Mouse (Mus musculus) heart, embryonic 14.5 days (tissue): ENCODE measurements around the gene Atxn1l. TPM values are rescaled to one million over a fixed set of nuclear protein-coding genes. Genes with fewer than 3 reads are reported as not detected.

Experiments used
- ATAC-seq: fragments of 200-750 bp; cut with Nextera tagmentation; 2 replicates; pipeline ENCODE4 v1.8.0; 2017; ENCODE audit warnings: low read depth, moderate TSS enrichment; ENCODE audit not compliant: insufficient number of reproducible peaks, insufficient read depth, low FRiP score
- H3K27ac ChIP-seq, 2 experiments: fragments of 200-500 bp in 1 of 2; fragments of 300-500 bp in 1 of 2; sonication (generic) in 1 of 2; replicated peaks in 1 of 2; 2 replicates each; pipeline ENCODE4 v1.5.1; 2012 to 2014; ENCODE audit warnings: low read depth in 2 of 2, low read length in 2 of 2, control low read depth in 1 of 2, mild to moderate bottlenecking in 1 of 2, mixed read lengths in 1 of 2; ENCODE audit not compliant: control insufficient read depth in 1 of 2, insufficient read depth in 1 of 2
- H3K27me3 ChIP-seq: fragments of 300-500 bp; sonication (generic); 2 replicates; pipeline ENCODE4 v1.6.1; 2014; ENCODE audit warnings: mild to moderate bottlenecking, low read length, control low read depth; ENCODE audit not compliant: control insufficient read depth, insufficient read depth
- H3K36me3 ChIP-seq: fragments of 300-500 bp; sonication (generic); 2 replicates; pipeline ENCODE4 v1.6.1; 2014; ENCODE audit warnings: mild to moderate bottlenecking, control low read depth, low read length, mixed read lengths; ENCODE audit not compliant: control insufficient read depth, insufficient read depth
- H3K4me1 ChIP-seq, 2 experiments: fragments of 200-500 bp in 1 of 2; fragments of 300-500 bp in 1 of 2; sonication (generic) in 1 of 2; 2 replicates each; pipeline ENCODE4 v1.6.1; 2012 to 2014; ENCODE audit warnings: low read length in 2 of 2, control low read depth in 1 of 2, mixed read lengths in 1 of 2; ENCODE audit not compliant: control insufficient read depth in 2 of 2, insufficient read depth in 2 of 2
- H3K4me2 ChIP-seq: fragments of 300-500 bp; sonication (generic); 2 replicates; pipeline ENCODE4 v1.6.1; 2014; ENCODE audit warnings: mild to moderate bottlenecking, low read length
- H3K4me3 ChIP-seq, 2 experiments: fragments of 200-500 bp in 1 of 2; fragments of 300-500 bp in 1 of 2; sonication (generic) in 1 of 2; 2 replicates each; pipeline ENCODE4 v1.5.1; 2012 to 2014; ENCODE audit warnings: low read length in 2 of 2, mild to moderate bottlenecking in 2 of 2, control low read depth in 1 of 2, low read depth in 1 of 2, moderate library complexity in 1 of 2; ENCODE audit not compliant: control insufficient read depth in 1 of 2, insufficient read depth in 1 of 2
- H3K9ac ChIP-seq: fragments of 300-500 bp; sonication (generic); 2 replicates; pipeline ENCODE4 v1.6.1; 2014; ENCODE audit warnings: mild to moderate bottlenecking, low read length
- H3K9me3 ChIP-seq: fragments of 300-500 bp; sonication (generic); 2 replicates; pipeline ENCODE4 v1.6.1; 2016; ENCODE audit warnings: low read length, control low read depth; ENCODE audit not compliant: control insufficient read depth
- WGBS: fragments of 180-500 bp; shearing (Covaris S2); extraction: QIAGEN DNeasy Blood & Tissue Kit; methylation state at CpG from one replicate; pipeline ENCODE4 v1.1.7; 2014; 5-methylcytosine and 5-hydroxymethylcytosine counted together
- polyA plus RNA-seq: library from polyadenylated mRNA; unstranded; fragments of >200 nt; fragmentation: Nextera tagmentation; extraction: Ambion mirVana; gene quantifications from 2 replicates; pipeline ENCODE4 v1.2.1, GENCODE M21; 2014

Gene Atxn1l
- polyA plus RNA-seq, 1 experiment from 2014 or later = 4.7 TPM

DNA sequence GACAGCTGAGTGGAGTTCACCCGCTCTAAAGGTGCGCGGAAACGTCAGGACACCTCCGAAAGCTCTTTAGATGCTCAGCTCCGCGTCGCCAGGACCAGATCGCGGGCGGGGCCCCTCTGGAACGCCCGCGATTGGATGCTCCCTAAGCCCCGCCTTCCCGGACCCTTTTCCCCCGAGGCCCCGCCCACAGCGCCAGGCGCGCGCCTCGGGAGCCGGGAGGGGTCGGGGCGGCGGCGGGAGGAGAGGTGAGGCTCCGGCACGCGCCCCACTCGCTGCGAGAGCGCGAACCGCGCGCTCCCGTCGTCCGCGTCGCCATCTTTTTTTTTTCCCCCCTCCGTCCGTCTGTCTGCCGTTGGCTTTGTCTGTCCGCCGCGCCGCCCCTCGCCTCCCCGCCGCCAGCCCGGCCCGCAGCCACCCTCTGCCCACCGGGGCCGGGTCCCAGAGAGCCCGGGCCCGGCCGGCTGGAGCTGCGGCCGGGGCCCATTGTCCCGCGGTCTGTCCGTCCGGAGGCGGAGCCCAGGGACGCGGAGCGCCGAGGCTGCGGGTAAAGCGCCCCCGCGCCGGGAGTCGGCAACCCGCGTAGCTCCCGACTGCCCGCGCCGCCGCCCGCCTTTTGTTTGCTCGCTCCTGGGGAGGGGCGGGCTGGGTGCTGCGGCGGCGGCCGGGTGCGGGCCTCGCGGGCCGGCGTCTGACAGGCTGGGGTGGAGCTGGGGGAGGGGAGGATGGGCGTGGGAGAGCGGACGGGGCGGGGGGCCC, 32.0 kb downstream of the Atxn1l start, which contains the start of gene Zfp821:
Gene Zfp821, plus strand, starts transcription at position 227 of the 756 bp plus-strand sequence.
- ATAC-seq = peak; percentile 93
- WGBS = 0% methylated on average over 88 of the region's 100 CpGs

DNA sequence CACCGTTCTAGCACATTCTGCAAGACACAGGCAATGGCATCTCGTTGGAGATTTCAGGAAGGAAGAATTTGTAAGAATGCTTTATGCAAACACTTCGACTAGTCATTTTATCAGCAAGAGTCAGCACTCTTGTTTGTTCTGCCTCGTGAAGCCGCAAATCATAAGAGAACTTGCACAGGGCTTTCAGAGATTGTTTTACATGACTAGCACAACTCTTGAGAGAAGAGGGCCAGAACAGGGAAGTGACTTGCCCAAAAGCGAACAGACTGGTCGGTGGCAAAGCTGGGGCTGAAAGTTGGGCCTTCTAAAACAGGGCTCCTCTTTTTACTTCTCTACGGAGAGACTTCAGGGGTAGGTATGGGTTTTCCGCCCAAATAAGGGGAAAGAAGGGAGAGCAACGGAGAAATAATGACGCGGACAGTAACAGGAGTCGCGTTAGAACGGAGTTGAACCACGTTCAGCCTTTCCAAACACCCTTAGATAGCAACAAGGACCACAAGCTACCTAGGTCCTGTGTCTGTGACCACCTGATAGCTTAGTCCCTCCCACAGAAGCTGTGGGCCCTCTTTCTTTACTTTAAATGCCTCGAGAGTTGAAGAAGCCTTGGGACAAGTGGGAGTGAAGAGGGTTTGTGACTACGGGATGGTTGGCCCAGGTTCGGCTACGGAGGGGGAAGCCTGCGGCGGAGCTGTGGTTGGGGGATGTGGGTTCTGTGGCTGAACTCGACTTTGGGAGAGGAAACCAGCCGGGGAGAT, 32.8 kb downstream of the Atxn1l start:
- 6% methylated on average over 24 of the region's 24 CpGs for WGBS
- H3K27ac ChIP-seq = no peak overlapping the region

More for the DNA sequence above, 32.0 kb downstream of the Atxn1l start, which contains the start of gene Zfp821:
- Histone ChIP-seq H3K27me3 (no peaks in the 10 kb centered on the region), H3K4me2 (peak within 1 kb of the TSS; percentile 93), H3K4me1 (peaks cover 11 to 22% of the 10 kb centered on the region in 2 experiments), H3K4me3 (peak within 1 kb of the TSS; percentile 87 to 97), H3K9me3 (no peaks in the 10 kb centered on the region), H3K27ac (peak within 1 kb of the TSS; percentile 81 to 96), H3K9ac (peak within 1 kb of the TSS; percentile 100), H3K36me3 (peaks cover 30% of the 10 kb centered on the region)

DNA sequence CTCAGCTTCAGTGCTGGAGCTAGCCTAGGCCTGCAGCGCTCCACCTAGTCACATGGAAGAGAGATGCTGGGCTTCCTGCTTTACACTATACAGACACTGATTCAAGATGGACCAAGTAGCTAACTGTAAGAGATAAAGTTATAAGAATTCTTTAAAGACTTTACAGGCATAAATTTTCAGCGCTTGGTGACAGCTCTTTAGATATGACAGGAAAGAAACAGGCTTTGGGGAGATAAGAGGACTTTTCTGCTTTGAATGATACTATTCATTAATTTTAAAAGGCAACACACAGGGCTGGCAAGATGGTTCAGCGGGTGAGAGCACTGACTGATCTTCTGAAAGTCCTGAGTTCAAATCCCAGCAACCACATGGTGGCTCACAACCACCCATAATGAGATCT, 39.1 kb downstream of the Atxn1l start:
- 68% methylated on average over 3 of the region's 3 CpGs for WGBS
- no peak for ATAC-seq
- H3K4me1 ChIP-seq = peaks cover 3 to 6% of the 10 kb centered on the region in 2 experiments; a peak in 2 of 4 replicates
- H3K4me2 ChIP-seq = no peak overlapping the region
- no peaks in the 10 kb centered on the region for H3K9me3 ChIP-seq
- H3K27ac ChIP-seq = no peak overlapping the region
- no peak overlapping the region for H3K4me3 ChIP-seq
- no peaks in the 10 kb centered on the region for H3K36me3 ChIP-seq
- no peaks in the 10 kb centered on the region for H3K27me3 ChIP-seq
- H3K9ac ChIP-seq = no peak overlapping the region

More for the DNA sequence above, 32.8 kb downstream of the Atxn1l start:
- H3K4me3 ChIP-seq = peak overlapping the region; percentile 87 to 97
- H3K9me3 ChIP-seq = no peaks in the 10 kb centered on the region
- H3K4me1 ChIP-seq = peaks cover 11 to 22% of the 10 kb centered on the region in 2 experiments
- ATAC-seq = no peak
- peak overlapping the region; percentile 58 for H3K9ac ChIP-seq
- peaks cover 23% of the 10 kb centered on the region for H3K36me3 ChIP-seq
- H3K4me2 ChIP-seq = peak overlapping the region; percentile 93
- no peaks in the 10 kb centered on the region for H3K27me3 ChIP-seq

GRCm38 (mm10) chr8:109697754-109698153, 39.8 kb downstream of the Atxn1l start:
- ATAC-seq = no peak
- Histone ChIP-seq H3K9ac (no peak overlapping the region), H3K36me3 (no peaks in the 10 kb centered on the region), H3K9me3 (no peaks in the 10 kb centered on the region), H3K27ac (no peak overlapping the region), H3K4me1 (peaks cover 3 to 6% of the 10 kb centered on the region in 2 experiments; a peak in 2 of 4 replicates), H3K27me3 (no peaks in the 10 kb centered on the region), H3K4me2 (no peak overlapping the region), H3K4me3 (no peak overlapping the region)
- 75% methylated on average over 1 of the region's 1 CpGs for WGBS

- Histone ChIP-seq H3K27ac (0 out of 4 replicates have a peak overlapping the region, but pooled peaks of 1 of the 2 experiments have one; percentile 58), H3K9me3 (no peaks in the 10 kb centered on the region), H3K27me3 (no peaks in the 10 kb centered on the region), H3K4me2 (peak overlapping the region; percentile 79), H3K4me1 (peaks cover 7 to 19% of the 10 kb centered on the region in 2 experiments), H3K4me3 (no peak overlapping the region), H3K9ac (peak overlapping the region; percentile 95; the same call in 1 of the 2 replicates), H3K36me3 (no peaks in the 10 kb centered on the region)
- no peak for ATAC-seq
- WGBS = 58% methylated on average over 6 of the region's 6 CpGs
Observed at GRCm38 (mm10) chr8:109694154-109694553, 43.4 kb downstream of the Atxn1l start.

- H3K9ac ChIP-seq = peak within 1 kb of the TSS; percentile 95
- H3K4me1 ChIP-seq = peaks cover 7 to 19% of the 10 kb centered on the region in 2 experiments
- WGBS = 0% methylated on average over 56 of the region's 57 CpGs
- peak within 1 kb of the TSS; percentile 89 for H3K4me3 ChIP-seq
- no peaks in the 10 kb centered on the region for H3K27me3 ChIP-seq
- H3K4me2 ChIP-seq = peak within 1 kb of the TSS; percentile 79
- peak within 1 kb of the TSS; percentile 41 to 78 for H3K27ac ChIP-seq
- no peaks in the 10 kb centered on the region for H3K36me3 ChIP-seq
- peak; percentile 98 for ATAC-seq
- H3K9me3 ChIP-seq = no peaks in the 10 kb centered on the region
Observed at GRCm38 (mm10) chr8:109693146-109693900, 44.2 kb downstream of the Atxn1l start, which contains the start of gene Ist1. Gene Ist1 (minus strand): TSS chr8:109693260.
